ENCODE assay signal across 11 mouse cellular contexts in the genomic region with DNA sequence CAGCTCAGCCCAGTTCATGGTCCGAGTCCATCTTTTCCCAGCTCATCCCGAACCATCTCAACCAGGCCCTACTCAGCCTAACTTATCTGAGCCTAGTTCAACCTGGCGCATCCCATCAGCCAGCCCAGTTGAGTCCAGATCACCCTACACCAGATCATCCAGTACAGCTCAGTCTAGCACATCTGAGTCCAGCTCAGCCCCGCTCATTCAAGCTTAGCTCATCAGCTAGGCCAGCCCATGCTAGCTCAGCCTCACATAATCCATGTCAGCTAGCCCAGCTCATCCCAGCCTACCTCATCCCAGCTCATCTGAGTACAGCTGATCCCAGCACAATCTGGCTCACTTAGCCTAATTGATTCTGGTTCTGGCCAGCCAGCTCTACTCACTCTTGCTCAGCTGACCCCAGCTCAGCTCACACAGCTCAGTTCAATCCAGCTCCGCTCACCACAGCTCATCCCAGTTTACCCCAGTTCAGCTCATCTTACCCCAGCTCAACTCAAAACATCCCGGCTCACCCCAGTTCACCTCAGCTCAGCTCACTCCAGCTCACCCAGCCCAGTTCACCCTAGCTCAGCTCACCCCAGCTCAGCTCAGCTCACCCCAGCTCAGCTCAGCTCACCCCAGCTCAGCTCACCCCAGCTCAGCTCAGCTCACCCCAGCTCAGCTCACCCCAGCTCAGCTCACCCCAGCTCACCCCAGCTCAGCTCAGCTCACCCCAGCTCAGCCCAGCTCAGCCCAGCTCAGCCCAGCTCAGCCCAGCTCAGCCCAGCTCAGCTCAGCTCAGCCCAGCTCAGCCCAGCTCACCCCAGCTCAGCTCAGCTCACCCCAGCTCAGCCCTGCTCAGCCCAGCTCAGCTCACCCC.
A peak's percentile ranks its signal among the peaks of the same experiment; 100 is the strongest.
DNase-seq lines count a peak whose midpoint lies in the region; TF ChIP-seq lines count a peak whose summit lies in the region.
"Had no signal": no experiment of that assay in that cellular context is flagged by ENCODE, and none has a peak within 500 bp of the region (broad histone marks: within the 10 kb centered on the region; RNA-seq: fewer than 3 reads in every experiment).

No protein-coding gene starts in this region.

- peak overlapping the region; percentile 23; the same call in 1 of the 2 replicates for H3K4me3 ChIP-seq in kidney, adult 2 months (ENCODE audit: insufficient read depth, low read depth, low read length)
- peak overlapping the region; percentile 78 for H3K4me3 ChIP-seq in thymus, adult 2 months (ENCODE audit: control insufficient read depth, insufficient read depth, low read length)
- H3K4me3 ChIP-seq in left cerebral cortex, adult 2 months = no peak overlapping the region
- H3K4me3 ChIP-seq: embryonic facial prominence, embryonic 15.5 days; limb, embryonic 13.5 days; neural tube, embryonic 15.5 days had no signal

- H3K4me1 ChIP-seq in kidney, adult 2 months (ENCODE audit: control insufficient read depth, insufficient read depth, low read length) = no peaks in the 10 kb centered on the region
- peaks cover 31% of the 10 kb centered on the region for H3K4me1 ChIP-seq in thymus, adult 2 months (replicated peaks; ENCODE audit: control insufficient read depth, insufficient read depth, low read length)
- H3K4me1 ChIP-seq: embryonic facial prominence, embryonic 15.5 days; limb, embryonic 13.5 days; neural tube, embryonic 15.5 days had no signal

- peak; percentile 35 for DNase-seq in adrenal gland, adult 2 months
- DNase-seq in adrenal gland, postnatal 4 days (ENCODE audit: low spot score in 2 of 2) = no peak
- no peak for DNase-seq in kidney, adult 2 months
- DNase-seq in kidney, adult 8-10 months = no peak
- peak; percentile 29 for DNase-seq in thymus, adult 2 months
- no peak for DNase-seq in thymus, postnatal 14 days
- no peak for DNase-seq in left cerebral cortex, adult 2 months (ENCODE audit: extremely low spot score in 1 of 2, low spot score in 2 of 2)
- DNase-seq in cerebellum, postnatal 36 days = no peak

- WGBS in kidney, adult 2 months = 89% methylated on average over 6 of the region's 6 CpGs
- WGBS in thymus, adult 2 months = 70% methylated on average over 6 of the region's 6 CpGs

- peak overlapping the region; percentile 59; the same call in 1 of the 2 replicates for H3K27ac ChIP-seq in kidney, adult 2 months (ENCODE audit: insufficient read depth, low read depth, low read length)
- peak overlapping the region; percentile 92 for H3K27ac ChIP-seq in thymus, adult 2 months (ENCODE audit: control insufficient read depth, insufficient read depth, low read length)
- no peak overlapping the region for H3K27ac ChIP-seq in left cerebral cortex, adult 2 months
- H3K27ac ChIP-seq: embryonic facial prominence, embryonic 15.5 days; limb, embryonic 13.5 days; neural tube, embryonic 15.5 days had no signal

- TF ChIP-seq POLR2A in kidney, adult 2 months (IDR thresholded peaks at IDR 0.05; ENCODE audit: low read depth, low read length) = no peak
- TF ChIP-seq POLR2A in thymus, adult 2 months (IDR thresholded peaks at IDR 0.05; ENCODE audit: control insufficient read depth, extremely low read depth, insufficient read depth, low read length, poor library complexity) = no peak

- no peak for TF ChIP-seq CTCF in kidney, adult 2 months (conservative IDR thresholded peaks at IDR 0.05; ENCODE audit: insufficient read depth, insufficient read length, low read depth, low read length)
- no peak for TF ChIP-seq CTCF in thymus, adult 2 months (IDR thresholded peaks at IDR 0.05; ENCODE audit: borderline replicate concordance, control insufficient read depth, extremely low read depth, insufficient read depth, low read length, poor library complexity)
- no peak for TF ChIP-seq CTCF in left cerebral cortex, adult 2 months (IDR thresholded peaks at IDR 0.05)

- intact Hi-C loops in left cerebral cortex, adult 2 months (cut with DNase I) = no loop called here

- no peaks in the 10 kb centered on the region for H3K27me3 ChIP-seq in kidney, adult 2 months (replicated peaks; ENCODE audit: control insufficient read depth, insufficient read depth, low read length)
- no peaks in the 10 kb centered on the region for H3K27me3 ChIP-seq in thymus, adult 2 months (ENCODE audit: control insufficient read depth, insufficient read depth, low read length)
- H3K27me3 ChIP-seq: embryonic facial prominence, embryonic 15.5 days; limb, embryonic 13.5 days; neural tube, embryonic 15.5 days had no signal

- H3K36me3 ChIP-seq in kidney, adult 2 months (ENCODE audit: control insufficient read depth, insufficient read depth, low read length) = no peaks in the 10 kb centered on the region
- H3K36me3 ChIP-seq in thymus, adult 2 months (ENCODE audit: control insufficient read depth, insufficient read depth, low read length) = peaks cover 37% of the 10 kb centered on the region
- H3K36me3 ChIP-seq: embryonic facial prominence, embryonic 15.5 days; limb, embryonic 13.5 days; neural tube, embryonic 15.5 days had no signal

Comparison
In these comparisons a context has a peak if more than half of its experiments do, and no peak if none do; other contexts are left out.
1. DNase-seq: peak in adrenal gland, adult 2 months (single experiment) and thymus, adult 2 months (single experiment); none in adrenal gland, postnatal 4 days (0 of 2), kidney, adult 2 months (single experiment), kidney, adult 8-10 months (0 of 2), thymus, postnatal 14 days (single experiment), left cerebral cortex, adult 2 months (0 of 2) and cerebellum, postnatal 36 days (0 of 2).